Mouse (Mus musculus): ENCODE data around the gene Rabep1.

DNA sequence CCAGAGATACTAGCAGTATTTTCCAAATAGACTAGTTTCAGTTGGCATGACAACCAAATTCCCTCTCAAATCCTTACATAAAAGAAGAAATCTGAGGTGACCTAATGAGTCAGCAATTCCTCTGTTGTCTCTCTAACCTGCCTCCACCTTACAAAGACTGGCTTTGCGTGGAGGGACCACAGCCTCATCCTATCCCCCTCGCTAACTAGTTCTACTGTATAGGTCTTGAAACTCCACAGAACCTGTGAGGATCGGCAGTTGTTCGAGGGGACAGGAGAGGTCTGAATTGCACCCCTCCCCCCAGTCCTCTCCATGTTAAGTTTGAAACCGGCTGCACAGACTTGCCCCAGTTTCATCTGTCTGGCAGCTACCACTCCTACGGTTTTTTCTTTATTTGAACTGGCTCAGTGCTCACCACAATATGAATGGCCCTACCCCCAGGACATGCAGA, 9.2 kb upstream of the Rabep1 start:
- TF ChIP-seq CTCF (IDR thresholded peaks at IDR 0.05; ENCODE audit: control insufficient read depth, insufficient read depth, insufficient read length) (no peak), USF1 (IDR thresholded peaks at IDR 0.05; ENCODE audit: low read depth) (no peak), MAX (IDR thresholded peaks at IDR 0.05) (no peak), CEBPB (IDR thresholded peaks at IDR 0.05; ENCODE audit: low read depth) (no peak), MYOD1 (IDR thresholded peaks at IDR 0.05; ENCODE audit: control insufficient read depth, insufficient read length, low read depth) (no peak)
